Mouse (Mus musculus) Patski (cell line): ENCODE results near the gene Pes1. TPM values are rescaled to one million over a fixed set of nuclear protein-coding genes. Genes with fewer than 3 reads are reported as not detected.
"Not testable (repeated sequence)": the region's sequence is repeated elsewhere in the genome, so short reads cannot be mapped to it uniquely, and the experiment has no call there.

Experiments used
- ATAC-seq: fragments of 100-300 bp; one replicate; pipeline ENCODE4 v1.8.0; 2021
- CTCF ChIA-PET: fragments of 350-600 bp; sonication (Branson Sonifier 250); formaldehyde crosslinking; loops from one replicate; lab custom pipeline; 2022; ENCODE audit warnings: inconsistent platforms; lab: Charles Lee
- POLR2A ChIA-PET: fragments of 350-600 bp; sonication (Branson Sonifier 250); formaldehyde crosslinking; loops from one replicate; lab custom pipeline; 2022; ENCODE audit warnings: antibody characterized with exemption, inconsistent platforms; lab: Charles Lee
- DNase-seq: peaks from one replicate; pipeline ENCODE4 v3.0.0-alpha.2; 2011; ENCODE audit warnings: low read depth, low spot score
- H3K27me3 ChIP-seq: fragments of 371-371 bp; one replicate; pipeline ENCODE4 v1.5.1; 2021
- CTCF ChIP-seq: fragments of 100-300 bp; IDR thresholded peaks from one replicate; pipeline ENCODE4 v1.5.1; 2021
- in situ Hi-C: fragments of 300-500 bp; cut with MboI; formaldehyde crosslinking; loops from 3 replicates; pipeline ENCODE4 v1.11.1; 2018; ENCODE audit warnings: low pct_unique_long_range_greater_than_20kb, mixed read lengths
- polyA plus RNA-seq: library from polyadenylated mRNA; unstranded; gene quantifications from one replicate; pipeline ENCODE4 v1.2.3, GENCODE M21; 2021

The Pes1 gene
- polyA plus RNA-seq, 1 experiment from 2014 or later = 86.4 TPM

- TF ChIP-seq CTCF = no peak
- in situ Hi-C loops = no loop called here
- no peak for ATAC-seq
- peaks cover 6% of the 10 kb centered on the region for H3K27me3 ChIP-seq
- POLR2A ChIA-PET = interaction anchor here (0.6 to 2.7 kb wide), 2 partner anchors 9 to 132 kb away, joined by 3 to 8 read pairs; no protein-coding TSS in a partner anchor
- DNase-seq = no peak
- CTCF ChIA-PET = interaction anchor here (2.8 kb wide), 1 partner anchor 10 kb away, joined by 12 read pairs; no protein-coding TSS in a partner anchor
These were observed 32.8 kb upstream of the Pes1 start for GRCm38 (mm10) chr11:3930931-3931330.

GRCm38 (mm10) chr11:3931511-3932211, 32.1 kb upstream of the Pes1 start, which contains the start of gene Tcn2:
Tcn2 (minus strand) TSS chr11:3932159.
- CTCF ChIA-PET = interaction anchor here (2.8 kb wide), 1 partner anchor 10 kb away, joined by 12 read pairs; no protein-coding TSS in a partner anchor
- POLR2A ChIA-PET = interaction anchor here (0.6 to 2.7 kb wide), 2 partner anchors 10 to 132 kb away, joined by 3 to 8 read pairs; no protein-coding TSS in a partner anchor
- H3K27me3 ChIP-seq = peaks cover 7% of the 10 kb centered on the region
- DNase-seq = no peak
- ATAC-seq = no peak
- in situ Hi-C loops = no loop called here
- no peak for TF ChIP-seq CTCF

- TF ChIP-seq CTCF = no peak
- POLR2A ChIA-PET = no interaction called here
- ATAC-seq = no peak
- CTCF ChIA-PET = interaction anchor here (0.6 kb wide), 1 partner anchor 12 kb away, joined by 3 read pairs; no protein-coding TSS in a partner anchor
- no peak for DNase-seq
- peaks cover 24% of the 10 kb centered on the region for H3K27me3 ChIP-seq
- in situ Hi-C loops = no loop called here
These were observed 30.0 kb upstream of the Pes1 start for GRCm38 (mm10) chr11:3933756-3934285.

GRCm38 (mm10) chr11:3935135-3935534, 28.6 kb upstream of the Pes1 start:
- H3K27me3 ChIP-seq = peaks cover 34% of the 10 kb centered on the region
- CTCF ChIA-PET = no interaction called here
- ATAC-seq (no peak), DNase-seq (no peak)
- POLR2A ChIA-PET = no interaction called here
- in situ Hi-C loops = no loop called here
- no peak for TF ChIP-seq CTCF

GRCm38 (mm10) chr11:3936318-3936717, 27.5 kb upstream of the Pes1 start:
- TF ChIP-seq CTCF = no peak
- in situ Hi-C loops = no loop called here
- ATAC-seq (no peak), DNase-seq (no peak)
- POLR2A ChIA-PET = no interaction called here
- CTCF ChIA-PET = interaction anchor here (1.3 kb wide), 1 partner anchor 8 kb away, joined by 3 read pairs; no protein-coding TSS in a partner anchor
- peaks cover 37% of the 10 kb centered on the region for H3K27me3 ChIP-seq

GRCm38 (mm10) chr11:3937321-3937874, 26.4 kb upstream of the Pes1 start:
- DNase-seq (no peak), ATAC-seq (no peak)
- no peak for TF ChIP-seq CTCF
- in situ Hi-C loops = no loop called here
- CTCF ChIA-PET = no interaction called here
- peaks cover 48% of the 10 kb centered on the region for H3K27me3 ChIP-seq
- POLR2A ChIA-PET = no interaction called here

GRCm38 (mm10) chr11:3941371-3941770, 22.4 kb upstream of the Pes1 start:
- peaks cover 63% of the 10 kb centered on the region for H3K27me3 ChIP-seq
- ChIA-PET POLR2A (no interaction called here), CTCF (no interaction called here)
- in situ Hi-C loops = no loop called here
- DNase-seq = no peak
- TF ChIP-seq CTCF = no peak
- ATAC-seq = no peak

- ChIA-PET CTCF (no interaction called here), POLR2A (no interaction called here)
- TF ChIP-seq CTCF = no peak
- DNase-seq (no peak), ATAC-seq (no peak)
- in situ Hi-C loops = no loop called here
- peaks cover 38% of the 10 kb centered on the region for H3K27me3 ChIP-seq
These were observed 17.4 kb upstream of the Pes1 start for GRCm38 (mm10) chr11:3946386-3946785.

- POLR2A ChIA-PET, in situ Hi-C loops, ATAC-seq: not testable (repeated sequence)
These were observed 8.9 kb upstream of the Pes1 start for GRCm38 (mm10) chr11:3954876-3955275.

GRCm38 (mm10) chr11:3955371-3955770, 8.4 kb upstream of the Pes1 start:
- DNase-seq, in situ Hi-C loops, POLR2A ChIA-PET: not testable (repeated sequence)

More at GRCm38 (mm10) chr11:3954876-3955275, 8.9 kb upstream of the Pes1 start:
- CTCF ChIA-PET, DNase-seq: not testable (repeated sequence)
- H3K27me3 ChIP-seq = peaks cover 29% of the 10 kb centered on the region

GRCm38 (mm10) chr11:3960901-3961300, 2.9 kb upstream of the Pes1 start:
- POLR2A ChIA-PET = no interaction called here
- DNase-seq = no peak
- in situ Hi-C loops = no loop called here
- CTCF ChIA-PET = no interaction called here
- H3K27me3 ChIP-seq = peaks cover 37% of the 10 kb centered on the region
- no peak for ATAC-seq
- no peak for TF ChIP-seq CTCF

More at GRCm38 (mm10) chr11:3955371-3955770, 8.4 kb upstream of the Pes1 start:
- ATAC-seq, CTCF ChIA-PET: not testable (repeated sequence)
- peaks cover 34% of the 10 kb centered on the region for H3K27me3 ChIP-seq
